Mouse (Mus musculus) CH12.LX (cell line): ENCODE measurements at regions not wholly inside any gene's neighbourhood (a gene's known extent, or its start where the extent isn't known, plus 50 kb on each side); places are given as distances from the start of the nearest gene placed in this dataset.

Experiments
- DNase-seq: peaks from one replicate; pipeline ENCODE4 v3.0.0-alpha.2; 2013; ENCODE audit errors: extremely low read depth
- H3K27ac ChIP-seq: 2 replicates; pipeline ENCODE4 v1.5.1; 2012; ENCODE audit warnings: low read depth, mild to moderate bottlenecking, control low read depth, moderate library complexity; ENCODE audit not compliant: insufficient read depth
- H3K27me3 ChIP-seq: replicated peaks from 2 replicates; pipeline ENCODE3; 2012; ENCODE audit warnings: inconsistent platforms
- H3K36me3 ChIP-seq, 2 experiments: replicated peaks in 1 of 2; 2 replicates each; pipeline versions ENCODE3 to v1.6.1; 2012; ENCODE audit warnings: inconsistent platforms in 1 of 2, low read length in 1 of 2, mild to moderate bottlenecking in 1 of 2, mixed read lengths in 1 of 2, moderate library complexity in 1 of 2; ENCODE audit not compliant: control insufficient read depth in 1 of 2, insufficient read depth in 1 of 2
- H3K4me1 ChIP-seq, 2 experiments: 2 replicates each; pipeline ENCODE4 v1.6.1; 2012; ENCODE audit warnings: inconsistent platforms in 1 of 2, moderate library complexity in 1 of 2; ENCODE audit not compliant: insufficient read depth in 2 of 2, control insufficient read depth in 1 of 2
- H3K4me2 ChIP-seq: 2 replicates; pipeline ENCODE4 v1.6.1; 2012; ENCODE audit warnings: low read depth, mild to moderate bottlenecking, control low read depth; ENCODE audit not compliant: poor library complexity, insufficient read depth, severe bottlenecking
- H3K4me3 ChIP-seq, 3 experiments: fragments of 150-350 bp in 1 of 3; sonication (generic) in 1 of 3; replicated peaks in 1 of 3; 2 replicates each; pipeline versions ENCODE3 to v1.5.1; 2011 to 2012; ENCODE audit warnings: low read depth in 2 of 3, low read length in 2 of 3, mild to moderate bottlenecking in 2 of 3, moderate library complexity in 2 of 3, control low read depth in 1 of 3, improper control_type of control experiment in 1 of 3, inconsistent platforms in 1 of 3, mixed read lengths in 1 of 3; ENCODE audit not compliant: poor library complexity in 1 of 3
- H3K79me2 ChIP-seq: replicated peaks from 2 replicates; pipeline ENCODE4 v1.6.1; 2012; ENCODE audit warnings: mild to moderate bottlenecking, moderate library complexity; ENCODE audit not compliant: control insufficient read depth, poor library complexity, insufficient read depth, severe bottlenecking; ENCODE audit errors: extremely low read depth
- H3K9ac ChIP-seq: 2 replicates; pipeline ENCODE4 v1.6.1; 2012; ENCODE audit warnings: low read depth, mild to moderate bottlenecking, control low read depth, moderate library complexity; ENCODE audit not compliant: insufficient read depth
- H3K9me3 ChIP-seq: replicated peaks from 2 replicates; pipeline ENCODE3; 2012; ENCODE audit warnings: low read length, inconsistent platforms, mixed read lengths
- BHLHE40 ChIP-seq: IDR thresholded peaks from 2 replicates; pipeline ENCODE4 v1.6.1; 2011; ENCODE audit warnings: mild to moderate bottlenecking, low read depth, low read length, improper control_type of control experiment
- CHD1 ChIP-seq: IDR thresholded peaks from 2 replicates; pipeline ENCODE4 v1.6.1; 2012; ENCODE audit warnings: low read depth, low read length, improper control_type of control experiment, inconsistent platforms
- ELF1 ChIP-seq: IDR thresholded peaks from 2 replicates; pipeline ENCODE4 v1.6.1; 2014; ENCODE audit warnings: low read depth, mild to moderate bottlenecking, inconsistent platforms, low read length, improper control_type of control experiment
- ETS1 ChIP-seq: conservative IDR thresholded peaks from 2 replicates; pipeline ENCODE4 v1.6.1; 2012; ENCODE audit warnings: low read depth, mild to moderate bottlenecking, inconsistent platforms, low read length, improper control_type of control experiment, moderate library complexity
- GABPA ChIP-seq: IDR thresholded peaks from 2 replicates; pipeline ENCODE4 v1.6.1; 2012; ENCODE audit warnings: low read depth, low read length, improper control_type of control experiment, inconsistent platforms; ENCODE audit not compliant: insufficient replicate concordance
- JUN ChIP-seq: IDR thresholded peaks from 2 replicates; pipeline ENCODE4 v1.6.1; 2011; ENCODE audit warnings: low read depth, mild to moderate bottlenecking, low read length, improper control_type of control experiment, moderate library complexity; ENCODE audit not compliant: insufficient read depth
- MAFK ChIP-seq: IDR thresholded peaks from 2 replicates; pipeline ENCODE4 v1.6.1; 2011; ENCODE audit warnings: low read length, improper control_type of control experiment; ENCODE audit not compliant: insufficient replicate concordance
- MAX ChIP-seq: IDR thresholded peaks from 2 replicates; pipeline ENCODE4 v1.6.1; 2011; ENCODE audit warnings: low read length, improper control_type of control experiment
- MAZ ChIP-seq: IDR thresholded peaks from 2 replicates; pipeline ENCODE4 v1.6.1; 2012; ENCODE audit warnings: low read depth, mild to moderate bottlenecking, inconsistent platforms, low read length, improper control_type of control experiment, moderate library complexity
- MXI1 ChIP-seq: IDR thresholded peaks from 2 replicates; pipeline ENCODE4 v1.6.1; 2011; ENCODE audit warnings: mild to moderate bottlenecking, low read depth, low read length, improper control_type of control experiment
- MYC ChIP-seq: IDR thresholded peaks from 2 replicates; pipeline ENCODE4 v1.6.1; 2011; ENCODE audit warnings: low read depth, mild to moderate bottlenecking, improper control_type of control experiment, low read length
- NELFE ChIP-seq: IDR thresholded peaks from 2 replicates; pipeline ENCODE4 v1.6.1; 2011; ENCODE audit warnings: low read depth, low read length, improper control_type of control experiment
- NRF1 ChIP-seq: IDR thresholded peaks from 2 replicates; pipeline ENCODE4 v1.6.1; 2014; ENCODE audit warnings: low read depth, mild to moderate bottlenecking, inconsistent platforms, low read length, improper control_type of control experiment, moderate library complexity
- POLR2AphosphoS2 ChIP-seq: IDR thresholded peaks from 2 replicates; pipeline ENCODE4 v1.6.1; 2011; ENCODE audit warnings: low read depth, low read length, improper control_type of control experiment
- RAD21 ChIP-seq: IDR thresholded peaks from 2 replicates; pipeline ENCODE4 v1.6.1; 2011; ENCODE audit warnings: low read depth, mild to moderate bottlenecking, low read length, improper control_type of control experiment, moderate library complexity
- RCOR1 ChIP-seq: conservative IDR thresholded peaks from 2 replicates; pipeline ENCODE4 v1.6.1; 2012; ENCODE audit warnings: low read depth, mild to moderate bottlenecking, inconsistent platforms, low read length, improper control_type of control experiment
- SMC3 ChIP-seq: IDR thresholded peaks from 2 replicates; pipeline ENCODE4 v1.6.1; 2011; ENCODE audit warnings: low read depth, low read length, improper control_type of control experiment
- TBP ChIP-seq: conservative IDR thresholded peaks from 2 replicates; pipeline ENCODE4 v1.6.1; 2011; ENCODE audit warnings: low read depth, low read length, improper control_type of control experiment
- UBTF ChIP-seq: IDR thresholded peaks from 2 replicates; pipeline ENCODE4 v1.6.1; 2012; ENCODE audit warnings: low read depth, mild to moderate bottlenecking, inconsistent platforms, low read length, improper control_type of control experiment, moderate library complexity
- ZC3H11A ChIP-seq: IDR thresholded peaks from 2 replicates; pipeline ENCODE4 v1.6.1; 2012; ENCODE audit warnings: low read depth, mild to moderate bottlenecking, inconsistent platforms, low read length, improper control_type of control experiment
- ZKSCAN1 ChIP-seq: IDR thresholded peaks from 2 replicates; pipeline ENCODE4 v1.6.1; 2012; ENCODE audit warnings: low read depth, inconsistent platforms, low read length, improper control_type of control experiment, borderline replicate concordance
- ZMIZ1 ChIP-seq: IDR thresholded peaks from 2 replicates; pipeline ENCODE4 v1.6.1; 2012; ENCODE audit warnings: low read depth, mild to moderate bottlenecking, inconsistent platforms, low read length, improper control_type of control experiment
- dilution Hi-C: fragments of 300-500 bp; cut with MboI; formaldehyde crosslinking; loops from 2 replicates; pipeline ENCODE4 v1.14.3; 2020; ENCODE audit warnings: low sequenced_read_pairs; ENCODE audit not compliant: extremely low pct_unique_long_range_greater_than_20kb, extremely low pct_ligation_motif_present
- in situ Hi-C: fragments of 300-500 bp; cut with MboI; formaldehyde crosslinking; loops from 3 replicates; pipeline ENCODE4 v1.14.3; 2019; ENCODE audit warnings: low sequenced_read_pairs, low pct_ligation_motif_present, low pct_unique_long_range_greater_than_20kb, mixed read lengths

GRCm38 (mm10) chr6:66160805-66161204, 208.4 kb downstream of the 4930544G11Rik start:
- in situ Hi-C loops (no loop called here), dilution Hi-C loops (no loop called here)
- Histone ChIP-seq H3K27ac (no peak overlapping the region), H3K4me3 (no peak overlapping the region), H3K9ac (no peak overlapping the region), H3K4me2 (no peak overlapping the region), H3K36me3 (no peaks in the 10 kb centered on the region), H3K27me3 (no peaks in the 10 kb centered on the region), H3K9me3 (no peaks in the 10 kb centered on the region), H3K4me1 (peaks cover 0 to 8% of the 10 kb centered on the region in 2 experiments; a peak in 2 of 4 replicates), H3K79me2 (no peaks in the 10 kb centered on the region)
- no peak for DNase-seq
- TF ChIP-seq CHD1 = no peak
- TF ChIP-seq POLR2AphosphoS2 = no peak
- no peak for TF ChIP-seq ETS1
- TF ChIP-seq ELF1 = no peak
- TF ChIP-seq MAX = no peak
- no peak for TF ChIP-seq ZMIZ1
- TF ChIP-seq SMC3 = no peak
- TF ChIP-seq UBTF = no peak
- TF ChIP-seq JUN = no peak
- TF ChIP-seq MYC = no peak
- no peak for TF ChIP-seq RCOR1
- no peak for TF ChIP-seq RAD21
- no peak for TF ChIP-seq NRF1
- no peak for TF ChIP-seq ZKSCAN1
- no peak for TF ChIP-seq GABPA

- no peak for DNase-seq
- TF ChIP-seq UBTF (no peak), TBP (no peak), BHLHE40 (no peak), MAFK (no peak), ETS1 (no peak), ZC3H11A (no peak), NELFE (no peak), NRF1 (no peak), MYC (no peak), MAZ (no peak), MXI1 (no peak), RCOR1 (no peak), POLR2AphosphoS2 (no peak), RAD21 (no peak), ZKSCAN1 (no peak), MAX (no peak)
- in situ Hi-C loops (no loop called here), dilution Hi-C loops (no loop called here)
- H3K27ac ChIP-seq = no peak overlapping the region
- no peak overlapping the region for H3K4me3 ChIP-seq
- H3K4me2 ChIP-seq = no peak overlapping the region
- no peaks in the 10 kb centered on the region for H3K9me3 ChIP-seq
- no peak overlapping the region for H3K9ac ChIP-seq
- no peaks in the 10 kb centered on the region for H3K36me3 ChIP-seq
- no peaks in the 10 kb centered on the region for H3K4me1 ChIP-seq
- no peaks in the 10 kb centered on the region for H3K27me3 ChIP-seq
- H3K79me2 ChIP-seq = no peaks in the 10 kb centered on the region
Observed at GRCm38 (mm10) chr6:66168913-66169312, 216.5 kb downstream of the 4930544G11Rik start.
